Mouse (Mus musculus) adrenal gland, adult 8-10 months (tissue): ENCODE data around the gene Xbp1. TPM values are rescaled to one million over a fixed set of nuclear protein-coding genes. Genes with fewer than 3 reads are reported as not detected.

ENCODE experiments used
- DNase-seq: peaks from one replicate; pipeline ENCODE4 v3.0.0; 2022
- total RNA-seq, 4 experiments: library from RNA; stranded (reverse); gene quantifications; 2 replicates each; pipeline ENCODE4 v1.2.4; 2022

The Xbp1 gene
- total RNA-seq, 4 experiments from 2014 or later: 163 to 269 (median 179) TPM

DNA sequence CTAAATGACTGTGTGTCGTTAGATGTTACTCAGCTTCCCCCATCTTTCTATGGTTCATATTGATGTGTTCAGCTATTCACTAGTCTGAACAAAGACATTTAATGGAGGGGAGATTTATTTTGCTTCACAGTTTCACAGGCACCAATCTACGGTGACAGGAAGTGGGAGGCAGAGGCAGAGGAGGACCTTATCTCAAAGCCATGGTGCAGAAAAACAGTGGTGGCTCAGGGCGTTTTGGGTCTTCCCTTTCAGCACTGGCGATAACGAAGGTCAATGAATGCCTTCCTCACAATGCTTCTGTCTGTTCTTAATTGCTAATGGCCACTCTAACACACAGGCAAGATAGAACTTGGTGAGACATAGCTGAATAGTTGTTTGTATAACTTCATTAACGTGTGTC, 54.6 kb downstream of the Xbp1 start:
- no peak for DNase-seq

Other genes starting within 250 kb of the Xbp1 start
- 10 to 100 TPM; 26.1 to 41.3 (median 36.4) TPM for gene Znrf3, start 75.8 kb upstream of the Xbp1 start, total RNA-seq
- 10 to 100 TPM; 23.8 to 34.9 (median 28.8) TPM for gene Ccdc117, start 21.5 kb downstream of the Xbp1 start, total RNA-seq
- not detected for gene Ankrd36, start 49.0 kb downstream of the Xbp1 start, total RNA-seq
- 100 to 1,000 TPM; 102 to 222 (median 154) TPM for gene Mrps24, start 195.0 kb downstream of the Xbp1 start, total RNA-seq
- 10 to 100 TPM; 63.6 to 83.8 (median 65.6) TPM for gene Urgcp, start 241.7 kb downstream of the Xbp1 start, total RNA-seq